Comparison of ENCODE assay signal across 7 mouse cellular contexts in the genomic region with DNA sequence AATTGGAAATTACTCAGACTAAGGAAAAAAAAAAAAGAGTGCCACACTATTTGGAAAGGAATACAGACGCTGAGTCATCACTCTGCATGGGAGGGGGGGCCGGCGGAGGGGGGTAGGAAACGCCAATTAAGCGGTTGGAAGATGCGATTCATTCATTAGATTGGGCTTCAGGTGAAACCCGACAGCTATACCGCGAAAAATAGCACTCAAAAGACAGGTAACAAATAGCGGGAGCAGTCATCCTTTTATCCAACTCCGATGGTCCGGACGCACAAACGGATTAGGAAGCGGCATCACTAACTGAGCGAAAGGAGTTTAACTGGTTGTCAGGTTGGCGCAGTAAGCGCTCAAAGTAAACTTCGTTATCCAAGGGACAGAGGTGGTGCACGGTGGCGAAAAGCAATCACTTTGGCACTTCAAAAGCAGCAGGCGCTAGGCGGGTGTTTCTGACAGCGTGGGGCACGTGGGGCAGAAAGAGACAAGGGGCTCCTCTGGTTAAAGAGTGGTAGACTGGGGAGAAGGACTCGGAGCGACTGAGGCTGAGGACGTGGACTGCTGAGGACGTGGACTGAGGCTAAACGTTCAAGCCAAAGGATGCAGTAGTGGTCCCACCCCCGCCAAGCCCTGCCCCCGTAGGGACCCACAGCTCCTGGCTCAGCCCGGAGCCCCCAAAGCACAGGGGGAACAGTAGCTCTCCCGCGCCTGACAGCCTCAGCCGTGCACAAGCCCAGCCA. TPM values are rescaled to one million over a fixed set of nuclear protein-coding genes. Genes with fewer than 3 reads are reported as not detected.
A peak's percentile ranks its signal among the peaks of the same experiment; 100 is the strongest.
DNase-seq lines count a peak whose midpoint lies in the region; ATAC-seq and TF ChIP-seq lines count a peak whose summit lies in the region.

No protein-coding gene starts in this region.

- TF ChIP-seq CTCF in Patski (IDR thresholded peaks at IDR 0.05): no peak

- peak overlapping the region; percentile 92 for H3K27ac ChIP-seq in midbrain, embryonic 12.5 days (replicated peaks)

- 1% methylated on average over 36 of the region's 36 CpGs for WGBS in midbrain, embryonic 12.5 days

- in situ Hi-C loops in Patski (cut with MboI; ENCODE audit: low pct_unique_long_range_greater_than_20kb): no loop called here

- H3K27me3 ChIP-seq in Patski: no peaks in the 10 kb centered on the region
- no peaks in the 10 kb centered on the region for H3K27me3 ChIP-seq in midbrain, embryonic 12.5 days

- peak; percentile 1 for DNase-seq in Patski (ENCODE audit: low read depth, low spot score)
- DNase-seq in c-Kit-positive CD71-positive TER-119-negative erythroid progenitor cells, embryonic 14.5 days (ENCODE audit: low read depth): peak; percentile 57
- peak; percentile 9 for DNase-seq in forelimb bud, embryonic 11.5 days (ENCODE audit: low read depth, low spot score)
- DNase-seq in induced T-regulatory cell, adult 2 months (ENCODE audit: low read depth): peak; percentile 68
- peak; percentile 27 to 32 for DNase-seq in left cerebral cortex, postnatal 36 days (ENCODE audit: low spot score in 2 of 2)
- peak; percentile 24 to 37 for DNase-seq in spleen, postnatal 36 days (ENCODE audit: low spot score in 2 of 2)

- no peaks in the 10 kb centered on the region for H3K9me3 ChIP-seq in midbrain, embryonic 12.5 days

- POLR2A ChIA-PET in Patski (lab: Charles Lee): no interaction called here

- peak overlapping the region; percentile 91 for H3K4me3 ChIP-seq in midbrain, embryonic 12.5 days

- H3K4me2 ChIP-seq in midbrain, embryonic 12.5 days (replicated peaks): peak overlapping the region; percentile 86

- H3K4me1 ChIP-seq in midbrain, embryonic 12.5 days: peaks cover 22% of the 10 kb centered on the region

- no peaks in the 10 kb centered on the region for H3K36me3 ChIP-seq in midbrain, embryonic 12.5 days

- peak; percentile 3 for ATAC-seq in Patski
- peak; percentile 8; the same call in 1 of the 2 replicates for ATAC-seq in midbrain, embryonic 12.5 days (ENCODE audit: low FRiP score, low read depth)

- CTCF ChIA-PET in Patski (lab: Charles Lee): no interaction called here

- H3K9ac ChIP-seq in midbrain, embryonic 12.5 days (replicated peaks): peak overlapping the region; percentile 93

- intact Hi-C loops in left cerebral cortex, postnatal 36 days (cut with DNase I): loop anchor here (5.0 to 10.0 kb wide), 4 partner anchors 72 to 225 kb away; a partner anchor contains a TSS

RNA-seq across cellular contexts. Expression of a gene that starts 1.2 kb away (rescaled TPM):
- 82.0 TPM for polyA plus RNA-seq in Patski (2021)
- total RNA-seq in left cerebral cortex, postnatal 36 days (2021): 100 to 1,000 TPM in 1 of 2 experiments, 10 to 100 TPM in 1; 79.3 to 119 TPM
- 39.4 and 41.3 TPM in 2 replicates for polyA plus RNA-seq in midbrain, embryonic 12.5 days (2016; fragmentation: Nextera tagmentation; extraction: Ambion mirVana)

RNA-seq across cellular contexts. Expression of a gene that starts 41.7 kb away (rescaled TPM):
- polyA plus RNA-seq in Patski (2021): 111 TPM
- 10 to 100 TPM; 47.8 to 50.1 TPM for total RNA-seq in left cerebral cortex, postnatal 36 days (2021)
- polyA plus RNA-seq in midbrain, embryonic 12.5 days (2016; fragmentation: Nextera tagmentation; extraction: Ambion mirVana): 10.8 and 13.6 TPM in 2 replicates

Comparison
In these comparisons a context has a peak if more than half of its experiments do, and no peak if none do; other contexts are left out.
1. Peak in every context shown above with its lines: DNase-seq, ATAC-seq, H3K4me3 ChIP-seq and H3K27ac ChIP-seq.
2. DNase-seq: peak in every context shown above with its lines; median percentile 68 in induced T-regulatory cell, adult 2 months; 57 in c-Kit-positive CD71-positive TER-119-negative erythroid progenitor cells, embryonic 14.5 days; 30 in spleen, postnatal 36 days; 30 in left cerebral cortex, postnatal 36 days; 9 in forelimb bud, embryonic 11.5 days; 1 in Patski.